Mouse (Mus musculus): Measurements from ENCODE around the gene Ptprr. TPM values are rescaled to one million over a fixed set of nuclear protein-coding genes. Genes with fewer than 3 reads are reported as not detected.

Gene Ptprr
- total RNA-seq (2021) = 1 to 10 TPM; 1.8 to 2.0 TPM
- 0.76 and 1.4 TPM in 2 replicates for polyA plus RNA-seq (2012; rRNA removed)
- long read RNA-seq, partial matches to known transcripts = 7 of 8 reads
- long read RNA-seq, other reads (novel, unspliced or antisense) = 1 of 8 reads

GRCm38 (mm10) chr10:116017845-116018479 is at the start of gene Ptprr:
Gene Ptprr, plus strand, starts transcription at chr10:116018213.
- intact Hi-C loops (cut with DNase I) = no loop called here
- WGBS = 1% methylated on average over 19 of the region's 19 CpGs
- no peak within 1 kb of the TSS for H3K4me3 ChIP-seq
- no peaks in the 10 kb centered on the region for H3K36me3 ChIP-seq (ENCODE audit: control insufficient read depth, insufficient read depth, low read length)
- peaks cover 2% of the 10 kb centered on the region; the same call in 1 of the 2 replicates for H3K27me3 ChIP-seq (ENCODE audit: control insufficient read depth, insufficient read depth, low read length)
- peaks cover 2% of the 10 kb centered on the region; the same call in 1 of the 2 replicates for H3K4me1 ChIP-seq (ENCODE audit: control insufficient read depth, insufficient read depth, low read length)
- no peak within 1 kb of the TSS for H3K9ac ChIP-seq (ENCODE audit: low read depth, low read length)
- TF ChIP-seq EP300 (IDR thresholded peaks at IDR 0.05; ENCODE audit: insufficient read depth, low read depth, low read length) (no peak), CTCF (IDR thresholded peaks at IDR 0.05) (peak; percentile 8; the same call in 1 of the 2 replicates), POLR2A (IDR thresholded peaks at IDR 0.05; ENCODE audit: insufficient read depth, low read depth, low read length) (no peak)
- DNase-seq = peak; percentile 4 to 21
- H3K79me2 ChIP-seq (replicated peaks; ENCODE audit: control insufficient read depth, insufficient read depth, low read length) = no peaks in the 10 kb centered on the region
- H3K27ac ChIP-seq = no peak within 1 kb of the TSS

- TF ChIP-seq POLR2A (IDR thresholded peaks at IDR 0.05; ENCODE audit: insufficient read depth, low read depth, low read length) (no peak), CTCF (IDR thresholded peaks at IDR 0.05) (no peak), EP300 (IDR thresholded peaks at IDR 0.05; ENCODE audit: insufficient read depth, low read depth, low read length) (no peak)
- intact Hi-C loops (cut with DNase I) = no loop called here
- no peaks in the 10 kb centered on the region for H3K36me3 ChIP-seq (ENCODE audit: control insufficient read depth, insufficient read depth, low read length)
- H3K4me1 ChIP-seq (ENCODE audit: control insufficient read depth, insufficient read depth, low read length) = no peaks in the 10 kb centered on the region
- H3K27me3 ChIP-seq (ENCODE audit: control insufficient read depth, insufficient read depth, low read length) = no peaks in the 10 kb centered on the region
- no peak overlapping the region for H3K27ac ChIP-seq
- WGBS = 72% methylated on average over 7 of the region's 7 CpGs
- H3K79me2 ChIP-seq (replicated peaks; ENCODE audit: control insufficient read depth, insufficient read depth, low read length) = no peaks in the 10 kb centered on the region
- no peak overlapping the region for H3K4me3 ChIP-seq
- no peak overlapping the region for H3K9ac ChIP-seq (ENCODE audit: low read depth, low read length)
- DNase-seq = no peak
These were observed 41.7 kb upstream of the Ptprr start for GRCm38 (mm10) chr10:115976345-115976744.

GRCm38 (mm10) chr10:115978992-115979391 is 39.0 kb upstream of the Ptprr start:
- Histone ChIP-seq H3K27ac (no peak overlapping the region), H3K4me3 (no peak overlapping the region), H3K27me3 (ENCODE audit: control insufficient read depth, insufficient read depth, low read length) (no peaks in the 10 kb centered on the region), H3K9ac (ENCODE audit: low read depth, low read length) (no peak overlapping the region), H3K4me1 (ENCODE audit: control insufficient read depth, insufficient read depth, low read length) (no peaks in the 10 kb centered on the region), H3K79me2 (replicated peaks; ENCODE audit: control insufficient read depth, insufficient read depth, low read length) (no peaks in the 10 kb centered on the region), H3K36me3 (ENCODE audit: control insufficient read depth, insufficient read depth, low read length) (no peaks in the 10 kb centered on the region)
- intact Hi-C loops (cut with DNase I) = no loop called here
- TF ChIP-seq CTCF (IDR thresholded peaks at IDR 0.05) (no peak), EP300 (IDR thresholded peaks at IDR 0.05; ENCODE audit: insufficient read depth, low read depth, low read length) (no peak), POLR2A (IDR thresholded peaks at IDR 0.05; ENCODE audit: insufficient read depth, low read depth, low read length) (no peak)
- WGBS = 30% methylated on average over 7 of the region's 7 CpGs
- DNase-seq = peak; percentile 20 to 25

DNA sequence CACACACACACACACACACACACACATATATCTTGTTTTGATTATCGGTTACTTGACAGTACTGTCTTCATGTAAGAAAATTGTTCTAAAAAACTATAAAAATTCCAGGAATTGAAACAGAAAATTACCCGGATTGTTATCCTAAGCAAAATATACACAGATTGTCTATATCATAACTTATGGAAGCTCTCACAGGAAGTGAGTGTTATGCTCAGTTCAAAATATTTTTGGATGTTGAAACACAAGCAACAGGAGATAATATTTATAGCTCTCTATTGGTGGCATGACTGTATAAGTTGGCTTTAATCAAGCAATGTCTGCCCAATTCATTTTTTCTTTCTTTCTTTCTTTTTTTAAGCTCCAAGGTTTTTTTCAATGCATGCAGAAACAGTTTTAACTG is 38.0 kb upstream of the Ptprr start:
- H3K27me3 ChIP-seq (ENCODE audit: control insufficient read depth, insufficient read depth, low read length) = no peaks in the 10 kb centered on the region
- no peak for DNase-seq
- no peaks in the 10 kb centered on the region for H3K36me3 ChIP-seq (ENCODE audit: control insufficient read depth, insufficient read depth, low read length)
- H3K79me2 ChIP-seq (replicated peaks; ENCODE audit: control insufficient read depth, insufficient read depth, low read length) = no peaks in the 10 kb centered on the region
- H3K4me3 ChIP-seq = no peak overlapping the region
- intact Hi-C loops (cut with DNase I) = no loop called here
- no peak overlapping the region for H3K9ac ChIP-seq (ENCODE audit: low read depth, low read length)
- 62% methylated on average over 2 of the region's 2 CpGs for WGBS
- TF ChIP-seq EP300 (IDR thresholded peaks at IDR 0.05; ENCODE audit: insufficient read depth, low read depth, low read length) (no peak), POLR2A (IDR thresholded peaks at IDR 0.05; ENCODE audit: insufficient read depth, low read depth, low read length) (no peak), CTCF (IDR thresholded peaks at IDR 0.05) (no peak)
- H3K4me1 ChIP-seq (ENCODE audit: control insufficient read depth, insufficient read depth, low read length) = no peaks in the 10 kb centered on the region
- no peak overlapping the region for H3K27ac ChIP-seq

DNA sequence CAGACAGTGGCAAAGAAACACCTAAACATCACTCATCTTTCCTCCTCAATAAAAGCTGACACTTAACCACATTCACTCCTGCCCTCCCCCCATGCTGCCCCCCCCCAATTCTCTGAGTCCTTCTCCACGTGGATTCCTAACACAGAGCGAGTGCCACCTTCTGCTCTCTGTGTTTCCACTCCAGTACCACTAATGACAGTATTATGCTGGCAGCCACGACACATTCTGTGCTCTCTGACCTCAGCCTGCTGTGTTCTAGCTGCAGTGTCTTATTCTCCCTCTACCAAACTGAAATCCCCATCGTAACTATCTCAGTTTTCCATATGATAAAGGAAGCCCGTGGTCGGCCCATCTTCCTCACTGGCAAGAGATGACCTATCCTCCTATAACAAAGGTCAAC is 33.7 kb upstream of the Ptprr start:
- no peak overlapping the region for H3K27ac ChIP-seq
- H3K9ac ChIP-seq (ENCODE audit: low read depth, low read length) = no peak overlapping the region
- H3K4me3 ChIP-seq = no peak overlapping the region
- DNase-seq = no peak
- TF ChIP-seq POLR2A (IDR thresholded peaks at IDR 0.05; ENCODE audit: insufficient read depth, low read depth, low read length) (no peak), EP300 (IDR thresholded peaks at IDR 0.05; ENCODE audit: insufficient read depth, low read depth, low read length) (no peak), CTCF (IDR thresholded peaks at IDR 0.05) (no peak)
- 58% methylated on average over 6 of the region's 6 CpGs for WGBS
- intact Hi-C loops (cut with DNase I) = no loop called here
- no peaks in the 10 kb centered on the region for H3K36me3 ChIP-seq (ENCODE audit: control insufficient read depth, insufficient read depth, low read length)
- H3K27me3 ChIP-seq (ENCODE audit: control insufficient read depth, insufficient read depth, low read length) = no peaks in the 10 kb centered on the region
- no peaks in the 10 kb centered on the region for H3K4me1 ChIP-seq (ENCODE audit: control insufficient read depth, insufficient read depth, low read length)
- no peaks in the 10 kb centered on the region for H3K79me2 ChIP-seq (replicated peaks; ENCODE audit: control insufficient read depth, insufficient read depth, low read length)

GRCm38 (mm10) chr10:116001838-116002237 is 16.2 kb upstream of the Ptprr start:
- WGBS = 71% methylated on average over 8 of the region's 8 CpGs
- no peak overlapping the region for H3K4me3 ChIP-seq
- no peaks in the 10 kb centered on the region for H3K4me1 ChIP-seq (ENCODE audit: control insufficient read depth, insufficient read depth, low read length)
- no peaks in the 10 kb centered on the region for H3K36me3 ChIP-seq (ENCODE audit: control insufficient read depth, insufficient read depth, low read length)
- no peak for DNase-seq
- H3K9ac ChIP-seq (ENCODE audit: low read depth, low read length) = no peak overlapping the region
- no peak overlapping the region for H3K27ac ChIP-seq
- intact Hi-C loops (cut with DNase I) = no loop called here
- H3K27me3 ChIP-seq (ENCODE audit: control insufficient read depth, insufficient read depth, low read length) = no peaks in the 10 kb centered on the region
- no peaks in the 10 kb centered on the region for H3K79me2 ChIP-seq (replicated peaks; ENCODE audit: control insufficient read depth, insufficient read depth, low read length)
- TF ChIP-seq POLR2A (IDR thresholded peaks at IDR 0.05; ENCODE audit: insufficient read depth, low read depth, low read length) (no peak), EP300 (IDR thresholded peaks at IDR 0.05; ENCODE audit: insufficient read depth, low read depth, low read length) (no peak), CTCF (IDR thresholded peaks at IDR 0.05) (no peak)

Data from heart, adult 2 months (tissue).